Mouse (Mus musculus): ENCODE measurements around the gene Fam76a.

The Fam76a gene

DNA sequence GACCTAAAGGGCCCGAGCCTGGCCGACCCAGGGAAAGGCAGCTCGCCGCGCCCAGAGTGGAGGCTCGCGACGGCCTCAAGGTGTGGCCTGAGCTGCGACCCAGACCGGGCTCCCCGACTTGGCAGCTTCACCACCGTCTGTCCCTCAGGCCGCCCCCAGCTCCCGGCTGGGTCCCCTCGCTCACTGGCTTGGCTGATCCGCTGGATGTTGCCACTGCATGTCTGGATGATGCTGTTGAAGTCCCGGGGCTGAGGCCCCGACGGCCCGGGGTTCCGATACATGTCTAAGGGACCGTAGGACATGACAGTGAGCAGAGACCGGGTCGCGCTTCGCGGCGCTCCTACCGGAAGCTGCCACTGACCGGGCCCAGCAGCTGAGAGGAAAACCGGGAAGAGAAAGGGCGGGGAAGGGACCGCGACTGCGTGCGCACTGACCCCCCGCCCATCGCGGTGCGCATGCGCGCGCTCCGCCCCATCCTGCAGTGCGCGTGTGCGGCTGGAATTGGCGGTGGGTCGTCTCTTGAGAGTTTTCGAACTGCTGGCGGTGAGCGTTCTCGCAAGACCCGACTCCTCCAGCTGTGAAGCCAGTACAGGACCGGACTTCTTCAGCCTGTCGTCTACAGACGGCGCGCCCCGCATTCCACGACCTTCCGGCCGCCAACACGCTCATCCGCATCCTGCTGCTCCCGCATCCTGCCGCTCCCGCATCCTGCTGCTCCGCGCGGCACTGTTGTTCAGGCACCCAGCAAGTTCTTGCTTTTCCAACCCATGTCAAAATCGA, 38.1 kb downstream of the Fam76a start, which contains the start of gene Stx12:
Gene Stx12, minus strand, starts transcription at position 446 of the 780 bp plus-strand sequence.
- peak; percentile 84 for DNase-seq (ENCODE audit: low spot score)

DNA sequence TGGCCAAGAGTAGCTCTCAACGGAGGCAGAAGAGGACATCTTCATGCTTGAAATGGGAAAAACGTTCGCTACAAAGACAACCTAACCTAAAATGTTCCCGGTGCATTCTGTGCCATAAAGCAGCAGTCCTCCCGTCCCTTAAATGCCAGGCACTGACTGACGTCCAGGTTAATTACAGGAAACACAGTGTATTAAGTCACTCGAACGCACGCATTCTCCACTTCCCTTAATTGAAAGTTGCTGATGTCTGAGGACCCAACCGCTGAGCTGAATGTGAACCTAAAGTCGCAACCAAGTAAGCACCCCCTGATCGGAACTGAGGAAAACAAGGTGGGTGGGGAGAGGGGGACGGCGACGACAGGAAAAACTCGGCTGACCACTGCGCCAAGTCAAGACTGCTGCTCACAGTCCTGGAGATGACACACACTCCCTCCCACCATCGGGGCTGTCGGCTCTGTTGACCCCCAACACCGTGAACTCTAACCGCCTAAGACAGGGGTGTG, 38.7 kb downstream of the Fam76a start:
- DNase-seq (ENCODE audit: low spot score) = no peak

- no peak for DNase-seq (ENCODE audit: low spot score)
Observed at GRCm38 (mm10) chr4:132874363-132875097, 47.8 kb downstream of the Fam76a start.

GRCm38 (mm10) chr4:132873481-132874362, 48.6 kb downstream of the Fam76a start:
- DNase-seq (ENCODE audit: low spot score) = no peak

GRCm38 (mm10) chr4:132871116-132871515, 51.2 kb downstream of the Fam76a start:
- no peak for DNase-seq (ENCODE audit: low spot score)

DNA sequence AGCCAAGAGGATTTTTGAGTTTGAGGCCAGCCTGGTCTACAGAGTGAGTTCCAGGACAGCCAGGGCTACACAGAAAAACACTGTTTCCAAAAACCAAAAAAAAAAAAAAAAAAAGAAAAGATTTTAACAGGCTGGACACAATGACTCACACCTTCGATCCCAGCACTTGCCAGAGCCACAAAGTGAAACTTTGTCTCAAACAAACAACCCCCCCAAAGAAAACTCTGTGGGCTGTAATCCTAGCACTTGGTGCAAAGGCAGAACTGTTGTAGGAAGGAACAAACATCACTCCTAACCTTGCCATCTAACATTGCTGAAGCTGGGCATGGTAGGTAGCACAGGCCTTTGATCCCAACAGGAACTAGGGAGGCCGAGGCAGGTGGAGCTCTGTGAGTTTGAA, 57.5 kb downstream of the Fam76a start:
- no peak for DNase-seq (ENCODE audit: low spot score)

DNA sequence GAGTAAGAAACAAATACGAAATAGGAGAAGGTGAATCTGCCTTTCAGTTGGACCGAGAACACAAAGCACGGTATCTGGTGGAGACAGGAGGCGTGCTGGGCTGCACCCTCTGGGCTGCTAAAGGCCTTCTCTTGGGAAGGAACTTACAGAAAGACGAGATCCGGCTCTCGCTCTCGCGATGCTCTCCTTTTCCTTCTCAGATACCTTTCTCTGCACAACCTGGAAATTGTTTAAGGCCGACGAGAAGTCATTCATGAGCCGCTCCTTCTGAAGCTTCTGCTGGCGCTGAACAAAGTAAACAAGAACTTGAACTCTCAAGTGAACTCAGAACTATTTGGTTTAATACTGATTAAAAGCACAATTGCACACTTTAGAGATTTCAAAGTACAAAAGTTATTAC, 59.3 kb downstream of the Fam76a start:
- DNase-seq (ENCODE audit: low spot score) = no peak

GRCm38 (mm10) chr4:132860880-132861279, 61.5 kb downstream of the Fam76a start:
- no peak for DNase-seq (ENCODE audit: low spot score)
